Mouse (Mus musculus) spleen, adult 12 weeks (tissue): ENCODE results near the gene Lmtk2.

Source experiments
- DNase-seq: peaks from one replicate; pipeline ENCODE4 v3.0.0; 2022; ENCODE audit warnings: low spot score

The Lmtk2 gene

GRCm38 (mm10) chr5:144178216-144178615, 78.0 kb downstream of the Lmtk2 start:
- no peak for DNase-seq

DNA sequence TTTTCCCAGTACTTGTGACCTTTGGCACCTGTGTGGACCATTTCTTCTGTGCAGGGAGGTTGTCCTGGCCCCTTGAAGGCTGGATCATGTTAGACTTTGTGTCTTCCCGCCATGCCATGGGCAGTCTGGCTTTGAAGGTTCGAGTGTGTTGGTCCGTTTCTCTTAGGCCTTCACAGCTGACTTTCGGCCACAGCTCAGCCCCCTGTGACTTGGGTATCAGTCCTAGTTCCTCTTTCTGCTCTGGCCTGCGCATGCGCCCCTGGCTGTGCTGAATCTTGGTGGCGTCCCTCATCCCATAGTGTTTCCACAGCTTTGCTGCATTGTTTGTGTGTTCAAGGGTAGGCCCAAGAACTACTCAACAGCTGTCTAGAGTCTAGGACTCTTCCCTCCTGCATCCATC, 81.0 kb downstream of the Lmtk2 start:
- DNase-seq: peak; percentile 55

- no peak for DNase-seq
Measured at GRCm38 (mm10) chr5:144182542-144183247, 82.5 kb downstream of the Lmtk2 start.

DNA sequence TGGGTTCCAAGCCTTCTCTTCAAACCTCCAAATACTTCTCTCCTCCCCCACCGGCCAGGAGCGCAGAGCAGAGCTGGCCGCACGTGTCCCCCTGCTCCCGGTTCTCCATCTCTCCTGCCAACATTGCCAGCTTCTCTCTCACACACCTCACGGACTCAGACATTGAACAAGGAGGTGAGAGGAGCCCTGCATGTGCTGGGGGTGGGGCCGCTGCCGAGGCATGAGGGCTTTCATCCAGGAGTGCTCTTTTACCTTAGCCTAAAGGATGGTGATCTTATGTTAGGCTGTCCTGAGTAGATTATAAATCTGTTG, 83.0 kb downstream of the Lmtk2 start:
- DNase-seq: no peak

DNA sequence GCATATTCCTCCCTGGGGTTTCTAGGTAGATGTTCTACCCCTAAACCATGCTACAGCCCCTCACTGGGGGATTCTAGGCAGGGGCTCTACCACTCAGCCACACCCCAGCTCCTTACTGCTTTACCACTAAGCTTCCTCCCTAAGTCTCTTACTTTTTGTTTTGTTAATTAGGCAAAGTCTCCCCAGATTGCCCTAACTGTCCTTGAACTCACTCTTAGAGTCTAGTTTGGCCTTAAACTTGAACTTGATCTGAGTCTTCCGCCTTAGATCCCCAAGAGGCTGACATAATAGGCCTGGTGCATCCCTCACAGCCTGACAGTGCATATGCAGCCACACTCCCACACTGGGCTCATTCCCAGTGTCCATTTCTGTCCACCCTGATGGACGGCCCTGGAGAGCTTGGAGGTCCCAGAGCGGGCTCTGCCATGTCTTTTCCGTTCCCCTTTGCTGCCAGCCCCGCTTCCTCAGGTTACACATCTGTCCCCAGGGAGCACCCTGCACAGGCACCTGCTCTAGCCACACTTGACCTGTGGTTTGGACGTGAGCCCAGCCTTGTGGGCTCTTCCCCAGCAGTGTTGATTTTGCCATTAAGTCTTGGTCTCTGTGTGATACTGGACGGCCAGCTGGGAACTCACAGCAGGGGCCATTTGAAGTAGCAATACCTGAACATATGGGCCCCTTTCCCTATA, 83.6 kb downstream of the Lmtk2 start:
- DNase-seq: peak; percentile 15

DNA sequence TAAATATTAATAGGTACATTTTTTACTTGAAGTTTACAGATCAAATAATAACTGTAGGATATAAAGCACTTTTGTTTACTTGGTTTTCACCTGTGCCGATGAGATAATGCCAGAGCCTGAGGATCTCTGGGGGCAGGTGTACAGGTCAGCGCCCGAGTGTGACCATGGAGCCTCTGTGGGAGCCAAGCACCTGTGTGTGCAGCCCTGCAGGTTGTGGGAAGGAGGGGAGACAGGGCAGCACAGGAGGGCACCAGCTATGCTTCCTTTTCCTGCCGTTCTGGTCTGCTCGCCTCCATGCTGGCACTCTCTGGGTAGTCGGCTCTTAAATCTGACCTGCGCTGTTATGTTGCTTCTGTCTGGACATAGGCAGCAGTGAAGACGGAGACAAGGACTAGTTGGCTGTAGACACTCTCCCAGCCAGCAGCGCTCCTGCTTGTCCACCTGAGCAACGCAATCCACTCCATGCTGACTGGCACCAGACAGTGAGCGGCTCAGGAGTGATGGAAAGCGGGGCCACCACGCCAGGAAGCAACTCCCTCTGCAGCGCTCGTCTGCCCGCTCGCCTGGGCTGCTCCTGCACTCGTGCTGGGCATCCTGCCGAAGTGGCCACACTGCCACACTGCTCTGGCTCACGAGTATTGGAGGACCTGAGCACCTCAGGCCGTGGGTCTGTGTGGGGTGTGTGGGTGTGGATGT, 84.3 kb downstream of the Lmtk2 start:
- DNase-seq: no peak

GRCm38 (mm10) chr5:144188422-144188821, 88.2 kb downstream of the Lmtk2 start:
- DNase-seq: no peak

- no peak for DNase-seq
Measured at GRCm38 (mm10) chr5:144189327-144189726, 89.1 kb downstream of the Lmtk2 start.

DNA sequence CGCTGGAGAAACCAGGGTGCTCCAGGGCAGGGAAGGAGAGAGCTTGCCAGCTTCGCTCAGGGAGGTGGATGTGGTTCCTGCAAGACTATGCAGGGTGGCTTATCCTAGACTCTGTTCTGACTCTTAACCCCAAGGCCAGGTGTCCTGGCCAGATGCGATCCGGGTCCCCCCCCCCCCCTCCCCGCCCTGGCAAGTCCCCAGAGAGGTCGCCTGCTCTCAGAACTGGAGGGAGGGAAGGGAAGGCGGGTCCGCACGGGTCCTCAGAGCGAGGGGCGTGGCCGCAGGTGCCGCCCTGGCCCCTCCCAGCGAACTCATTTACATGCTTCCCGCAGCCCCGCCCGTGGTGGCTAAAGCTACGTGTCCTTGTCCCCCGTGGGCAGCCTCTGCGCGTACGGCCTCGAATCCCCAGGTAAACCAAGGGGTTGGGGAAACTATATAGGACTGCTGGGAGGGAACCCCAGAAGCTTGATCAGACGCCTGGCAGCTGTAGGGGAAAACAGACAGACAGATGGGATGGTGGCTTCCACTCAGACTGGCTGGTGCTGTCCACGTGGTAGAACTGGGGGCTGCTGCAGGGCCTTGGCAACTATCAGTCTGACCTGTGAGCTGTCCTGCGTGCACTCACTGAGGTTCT, 89.8 kb downstream of the Lmtk2 start, which contains the start of gene Bhlha15:
Gene Bhlha15, plus strand, starts transcription at position 337 of the 634 bp plus-strand sequence.
- DNase-seq: peak; percentile 36

DNA sequence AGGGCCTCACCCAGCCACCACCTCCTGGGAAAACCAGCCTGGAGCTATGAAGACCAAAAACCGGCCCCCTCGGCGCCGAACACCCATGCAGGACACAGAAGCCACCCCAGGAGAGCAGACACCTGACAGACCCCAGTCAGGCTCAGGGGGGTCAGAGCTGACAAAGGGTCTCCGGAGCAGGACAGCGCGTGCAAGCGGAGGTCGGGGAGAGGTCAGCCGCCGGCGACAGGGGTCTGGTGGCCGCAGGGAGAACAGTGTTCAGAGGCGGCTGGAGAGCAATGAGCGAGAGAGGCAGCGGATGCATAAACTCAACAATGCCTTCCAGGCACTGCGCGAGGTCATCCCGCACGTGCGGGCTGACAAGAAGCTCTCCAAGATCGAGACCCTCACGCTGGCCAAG, 90.8 kb downstream of the Lmtk2 start:
- DNase-seq: no peak

DNA sequence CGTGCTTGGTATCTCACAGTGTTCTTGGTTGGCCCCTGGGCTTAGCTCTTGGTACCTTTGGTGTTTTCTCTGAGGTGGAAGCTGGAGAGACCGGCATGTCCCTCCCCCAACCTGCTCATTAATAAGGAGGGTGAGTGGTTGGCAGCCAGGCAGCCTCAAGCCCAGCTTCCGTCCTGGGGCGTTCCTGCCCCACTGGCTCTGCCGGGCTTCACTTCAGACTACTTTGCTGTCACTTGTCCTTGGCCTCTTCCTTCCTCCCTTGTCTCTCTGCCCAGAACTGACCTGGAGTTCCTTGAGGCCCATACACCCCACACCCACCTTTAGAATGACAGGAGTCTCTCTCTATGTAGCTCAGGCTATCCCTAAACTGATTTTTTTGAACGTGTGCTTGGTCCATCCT, 92.4 kb downstream of the Lmtk2 start:
- no peak for DNase-seq

GRCm38 (mm10) chr5:144194416-144194815, 94.2 kb downstream of the Lmtk2 start:
- no peak for DNase-seq

- no peak for DNase-seq
Measured at GRCm38 (mm10) chr5:144195567-144195966, 95.3 kb downstream of the Lmtk2 start.

GRCm38 (mm10) chr5:144200616-144201015, 100.4 kb downstream of the Lmtk2 start:
- DNase-seq: no peak

- DNase-seq: no peak
Measured at GRCm38 (mm10) chr5:144202430-144202829, 102.2 kb downstream of the Lmtk2 start.

- DNase-seq: no peak
Measured at GRCm38 (mm10) chr5:144203398-144203959, 103.2 kb downstream of the Lmtk2 start.

- DNase-seq: no peak
Measured at GRCm38 (mm10) chr5:144204303-144204702, 104.1 kb downstream of the Lmtk2 start.

DNA sequence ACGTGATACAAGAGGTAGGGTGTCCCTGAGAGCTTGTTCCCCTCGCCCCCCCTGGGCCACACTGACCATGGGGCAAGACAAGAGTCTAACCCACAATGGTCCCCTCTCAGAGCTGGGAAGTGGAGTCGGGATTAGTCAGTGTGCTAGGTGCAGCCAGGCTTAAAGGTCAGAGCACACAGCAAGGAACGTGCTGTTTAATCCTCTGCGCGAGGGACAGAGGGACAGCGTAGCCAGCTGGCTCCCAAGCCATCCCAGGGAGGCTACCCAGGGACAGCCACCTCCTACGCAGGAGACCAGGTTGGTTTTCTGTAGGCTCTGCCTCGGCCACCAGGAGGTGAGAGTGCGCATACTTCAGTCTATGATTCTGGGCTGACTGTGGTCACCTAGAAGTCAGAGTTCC, 104.7 kb downstream of the Lmtk2 start:
- DNase-seq: no peak

DNA sequence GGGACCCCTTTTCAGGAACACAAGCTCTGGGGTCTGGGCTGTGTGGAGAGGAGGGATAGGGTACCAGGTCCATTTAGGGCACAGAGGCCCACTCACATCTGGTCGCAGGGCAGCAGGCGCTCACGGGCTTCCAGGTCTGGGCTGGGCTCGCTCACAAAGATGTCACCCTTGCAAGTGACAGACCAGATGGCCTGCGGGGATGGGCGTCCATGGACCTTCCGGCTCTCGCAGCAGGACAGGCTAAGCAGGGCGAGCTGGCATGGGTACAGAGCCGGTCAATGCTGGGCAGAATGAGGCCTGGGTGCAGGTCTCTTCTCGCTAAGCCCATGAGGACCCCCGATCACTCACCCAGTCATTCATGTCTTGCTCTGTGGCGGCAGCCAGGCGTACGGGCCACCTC, 105.8 kb downstream of the Lmtk2 start:
- no peak for DNase-seq

GRCm38 (mm10) chr5:144207478-144207877, 107.2 kb downstream of the Lmtk2 start:
- no peak for DNase-seq

GRCm38 (mm10) chr5:144214453-144214852, 114.2 kb downstream of the Lmtk2 start:
- DNase-seq: peak; percentile 26

- no peak for DNase-seq
Measured at GRCm38 (mm10) chr5:144215992-144216391, 115.8 kb downstream of the Lmtk2 start.
